In genomic region chr1:88553500-88554187, GRCm38 (mm10) we compare ENCODE assay signal across 13 mouse cellular contexts. TPM values are rescaled to one million over a fixed set of nuclear protein-coding genes. Genes with fewer than 3 reads are reported as not detected.
DNase-seq lines count a peak whose midpoint lies in the region; ATAC-seq lines count a peak whose summit lies in the region.
"Had no signal": no experiment of that assay in that cellular context is flagged by ENCODE, and none has a peak within 500 bp of the region (broad histone marks: within the 10 kb centered on the region; RNA-seq: fewer than 3 reads in every experiment).

No protein-coding gene starts in this region.

- H3K27me3 ChIP-seq in midbrain, embryonic 13.5 days: no peaks in the 10 kb centered on the region
- H3K27me3 ChIP-seq in midbrain, embryonic 11.5 days (ENCODE audit: control insufficient read depth, insufficient read depth, low read length): no peaks in the 10 kb centered on the region
- H3K27me3 ChIP-seq: heart, embryonic 13.5 days; limb, embryonic 15.5 days had no signal

- no peak for ATAC-seq in midbrain, embryonic 13.5 days
- ATAC-seq in midbrain, embryonic 11.5 days (ENCODE audit: low FRiP score): no peak
- peak; percentile 73 for ATAC-seq in activated CD4-positive, CD25-positive, alpha-beta regulatory T cell, adult 4 months
- peak; percentile 80 for ATAC-seq in inflammation-experienced regulatory T-cells, adult 6 months

- H3K4me3 ChIP-seq in midbrain, embryonic 13.5 days (replicated peaks): no peak overlapping the region
- H3K4me3 ChIP-seq in midbrain, embryonic 11.5 days (ENCODE audit: low read depth, low read length): no peak overlapping the region
- H3K4me3 ChIP-seq: heart, embryonic 13.5 days; limb, embryonic 15.5 days had no signal

- WGBS in midbrain, embryonic 13.5 days: 39% methylated on average over 7 of the region's 7 CpGs
- 55% methylated on average over 7 of the region's 7 CpGs for WGBS in midbrain, embryonic 11.5 days

- no peak overlapping the region for H3K9ac ChIP-seq in midbrain, embryonic 13.5 days (replicated peaks)
- no peak overlapping the region for H3K9ac ChIP-seq in midbrain, embryonic 11.5 days (ENCODE audit: low read length)
- H3K9ac ChIP-seq: heart, embryonic 13.5 days; limb, embryonic 15.5 days had no signal

- H3K4me1 ChIP-seq in midbrain, embryonic 13.5 days (replicated peaks): peaks cover 11% of the 10 kb centered on the region
- H3K4me1 ChIP-seq in midbrain, embryonic 11.5 days (ENCODE audit: control insufficient read depth, insufficient read depth, low read length): no peaks in the 10 kb centered on the region
- H3K4me1 ChIP-seq: heart, embryonic 13.5 days; limb, embryonic 15.5 days had no signal

- H3K4me2 ChIP-seq in midbrain, embryonic 13.5 days (replicated peaks): no peak overlapping the region
- H3K4me2 ChIP-seq in midbrain, embryonic 11.5 days: no peak overlapping the region
- H3K4me2 ChIP-seq: heart, embryonic 13.5 days; limb, embryonic 15.5 days had no signal

- DNase-seq in midbrain, embryonic 11.5 days (ENCODE audit: low spot score, missing footprints): no peak
- DNase-seq in natural killer cell, adult 2 months (ENCODE audit: low spot score in 2 of 2): peak; percentile 7 to 17
- no peak for DNase-seq in kidney, postnatal 10 days
- DNase-seq in urinary bladder, postnatal 36 days (ENCODE audit: low spot score in 2 of 2): no peak
- DNase-seq: kidney, postnatal 14 days; thymus, postnatal 25 days had no signal

- peak overlapping the region; percentile 64; the same call in 1 of the 2 replicates for H3K27ac ChIP-seq in midbrain, embryonic 13.5 days
- no peak overlapping the region for H3K27ac ChIP-seq in midbrain, embryonic 11.5 days (ENCODE audit: low read depth, low read length)
- H3K27ac ChIP-seq: heart, embryonic 13.5 days; limb, embryonic 15.5 days; macrophage had no signal

- no peaks in the 10 kb centered on the region for H3K9me3 ChIP-seq in midbrain, embryonic 13.5 days
- H3K9me3 ChIP-seq in midbrain, embryonic 11.5 days (ENCODE audit: control insufficient read depth, low read length): no peaks in the 10 kb centered on the region
- H3K9me3 ChIP-seq: heart, embryonic 13.5 days; limb, embryonic 15.5 days had no signal

- no peaks in the 10 kb centered on the region for H3K36me3 ChIP-seq in midbrain, embryonic 13.5 days
- H3K36me3 ChIP-seq in midbrain, embryonic 11.5 days (ENCODE audit: control insufficient read depth, insufficient read depth, low read length): no peaks in the 10 kb centered on the region
- H3K36me3 ChIP-seq: heart, embryonic 13.5 days; limb, embryonic 15.5 days had no signal

RNA-seq across cellular contexts. Expression of gene Glrp1, which starts 43.8 kb away (rescaled TPM):
- not detected in 2 replicates for polyA plus RNA-seq in midbrain, embryonic 13.5 days (2015; fragmentation: Nextera tagmentation; extraction: Ambion mirVana)
- polyA plus RNA-seq in midbrain, embryonic 11.5 days (2014; fragmentation: Nextera tagmentation; extraction: Ambion mirVana): not detected in 2 replicates
- not detected for polyA plus RNA-seq in activated CD4-positive, CD25-positive, alpha-beta regulatory T cell, adult 4 months (2017; shearing (Covaris generic))
- polyA plus RNA-seq in inflammation-experienced regulatory T-cells, adult 6 months (2017; shearing (Covaris generic)): not detected
- polyA plus RNA-seq: limb, embryonic 15.5 days; neural tube, embryonic 14.5 days had no signal

Comparison
In these comparisons a context has a peak if more than half of its experiments do, and no peak if none do; other contexts are left out.
1. ATAC-seq: peak in activated CD4-positive, CD25-positive, alpha-beta regulatory T cell, adult 4 months (single experiment) and inflammation-experienced regulatory T-cells, adult 6 months (single experiment); none in midbrain, embryonic 13.5 days (single experiment) and midbrain, embryonic 11.5 days (single experiment).
2. DNase-seq: peak in natural killer cell, adult 2 months (2 of 2); none in midbrain, embryonic 11.5 days (single experiment), kidney, postnatal 10 days (single experiment) and urinary bladder, postnatal 36 days (0 of 2).